Mouse (Mus musculus): ENCODE results near the gene Camta1. TPM values are rescaled to one million over a fixed set of nuclear protein-coding genes. Genes with fewer than 3 reads are reported as not detected.

Camta1 gene
- polyA plus RNA-seq, 1 experiment = 155 TPM

DNA sequence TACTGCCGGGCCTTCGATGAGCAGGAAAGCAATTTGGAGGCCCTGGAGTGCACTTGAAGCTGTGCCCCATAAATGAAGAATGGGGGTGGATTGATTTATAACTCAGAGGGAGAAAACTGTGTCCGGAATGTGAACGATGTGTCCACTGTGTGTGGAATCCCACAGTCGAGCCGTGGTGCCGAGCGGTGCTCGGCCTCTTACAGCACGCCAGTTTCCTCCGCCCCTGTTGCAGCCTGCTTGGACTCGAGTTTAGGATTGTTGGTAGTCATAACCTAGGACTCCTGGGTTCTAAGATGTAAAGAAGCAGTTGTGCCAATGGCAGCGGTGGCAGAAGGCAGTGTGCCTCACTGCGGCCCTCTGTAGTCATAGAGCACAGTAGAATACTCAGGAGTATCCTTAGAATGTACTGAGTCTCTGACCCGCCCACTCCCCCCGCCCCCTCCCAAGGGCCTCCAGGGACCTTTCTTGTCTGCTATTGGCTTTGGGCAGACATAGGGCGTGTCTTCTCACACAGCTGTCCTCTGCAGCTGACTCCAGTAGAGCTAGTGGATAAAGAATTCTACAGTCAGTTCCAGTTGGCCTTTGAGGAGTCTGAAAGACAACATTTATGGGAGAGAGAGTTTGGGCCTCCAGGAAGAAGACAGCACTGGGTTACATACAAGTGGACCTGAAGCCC is 457.0 kb downstream of the Camta1 start:
- 75% methylated on average over 17 of the region's 17 CpGs for WGBS
- TF ChIP-seq POLR2A (IDR thresholded peaks at IDR 0.05; ENCODE audit: borderline replicate concordance, insufficient read depth, low read length) = no peak
- TF ChIP-seq CTCF (IDR thresholded peaks at IDR 0.05; ENCODE audit: borderline replicate concordance, insufficient read depth, low read depth, low read length) = no peak
- no peak overlapping the region for H3K4me3 ChIP-seq (replicated peaks; ENCODE audit: insufficient read depth, low read depth, low read length)

DNA sequence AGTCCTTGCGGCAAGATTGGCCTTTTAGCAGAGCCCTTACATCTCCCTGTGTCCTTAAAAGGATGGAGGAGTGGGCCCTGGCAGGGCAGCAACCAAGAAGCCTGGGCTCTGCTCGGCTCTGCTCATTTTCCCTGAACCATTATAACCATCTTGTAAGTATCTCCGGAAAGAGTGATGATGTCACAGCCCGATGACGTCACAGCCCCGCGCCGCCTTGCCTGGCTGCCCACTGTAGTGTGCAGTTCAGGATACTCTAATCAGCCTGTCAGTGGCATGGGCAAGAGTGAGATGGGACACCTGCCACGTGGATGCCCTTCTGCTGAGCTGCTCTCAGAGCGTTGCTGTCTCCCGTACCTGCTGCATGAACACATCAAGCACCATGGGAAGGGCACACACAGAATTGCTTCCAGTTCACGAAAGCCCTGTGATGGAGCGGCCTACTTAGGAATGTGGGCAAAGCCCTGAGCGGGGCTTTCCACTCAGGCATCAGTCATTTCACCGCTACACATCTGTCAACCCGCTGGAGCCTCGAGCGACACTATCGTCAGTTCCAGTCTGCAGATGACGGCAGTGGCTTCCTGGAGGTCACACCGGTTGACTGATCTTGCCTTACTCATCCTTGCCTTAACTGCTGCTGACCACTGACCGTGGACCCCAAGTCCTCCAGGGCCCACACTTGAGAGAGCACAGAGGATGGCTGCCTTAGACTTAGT is 459.8 kb downstream of the Camta1 start:
- WGBS = 89% methylated on average over 22 of the region's 22 CpGs

More for the DNA sequence above, 457.0 kb downstream of the Camta1 start:
- Histone ChIP-seq H3K27me3 (ENCODE audit: control insufficient read depth, insufficient read depth, low read length) (no peaks in the 10 kb centered on the region), H3K27ac (ENCODE audit: insufficient read depth, low read length) (no peak overlapping the region), H3K4me1 (ENCODE audit: control insufficient read depth, insufficient read depth, low read length) (peaks cover 2% of the 10 kb centered on the region; the same call in 1 of the 2 replicates)
- DNase-seq = no peak

DNA sequence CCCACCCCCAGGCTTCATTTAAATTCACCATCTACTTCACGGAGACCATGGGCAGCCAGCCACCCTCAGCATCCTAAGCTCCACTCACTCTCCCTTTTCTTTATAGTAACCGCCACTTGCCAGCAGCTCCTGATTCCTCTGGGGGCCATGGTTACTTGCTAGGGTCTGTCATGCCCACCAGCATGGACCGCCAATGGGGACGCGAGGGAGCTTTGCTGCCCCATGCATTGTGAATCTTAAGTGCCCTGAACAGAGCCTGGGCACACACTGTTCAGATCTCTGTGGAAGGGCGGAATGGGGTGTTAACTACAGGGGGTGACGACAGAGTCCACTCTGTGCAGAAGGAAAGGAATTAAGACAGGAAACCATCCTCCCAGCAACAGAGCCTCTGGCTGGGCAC is 465.1 kb downstream of the Camta1 start:
- DNase-seq = no peak
- H3K4me3 ChIP-seq (replicated peaks; ENCODE audit: insufficient read depth, low read depth, low read length) = no peak overlapping the region
- H3K4me1 ChIP-seq (ENCODE audit: control insufficient read depth, insufficient read depth, low read length) = no peaks in the 10 kb centered on the region
- WGBS = 63% methylated on average over 7 of the region's 7 CpGs
- H3K27me3 ChIP-seq (ENCODE audit: control insufficient read depth, insufficient read depth, low read length) = no peaks in the 10 kb centered on the region
- TF ChIP-seq POLR2A (IDR thresholded peaks at IDR 0.05; ENCODE audit: borderline replicate concordance, insufficient read depth, low read length) (no peak), CTCF (IDR thresholded peaks at IDR 0.05; ENCODE audit: borderline replicate concordance, insufficient read depth, low read depth, low read length) (no peak)
- H3K27ac ChIP-seq (ENCODE audit: insufficient read depth, low read length) = no peak overlapping the region

More for the DNA sequence above, 459.8 kb downstream of the Camta1 start:
- Histone ChIP-seq H3K27me3 (ENCODE audit: control insufficient read depth, insufficient read depth, low read length) (no peaks in the 10 kb centered on the region), H3K4me1 (ENCODE audit: control insufficient read depth, insufficient read depth, low read length) (no peaks in the 10 kb centered on the region), H3K27ac (ENCODE audit: insufficient read depth, low read length) (no peak overlapping the region), H3K4me3 (replicated peaks; ENCODE audit: insufficient read depth, low read depth, low read length) (no peak overlapping the region)
- no peak for DNase-seq
- TF ChIP-seq CTCF (IDR thresholded peaks at IDR 0.05; ENCODE audit: borderline replicate concordance, insufficient read depth, low read depth, low read length) (no peak), POLR2A (IDR thresholded peaks at IDR 0.05; ENCODE audit: borderline replicate concordance, insufficient read depth, low read length) (no peak)

DNA sequence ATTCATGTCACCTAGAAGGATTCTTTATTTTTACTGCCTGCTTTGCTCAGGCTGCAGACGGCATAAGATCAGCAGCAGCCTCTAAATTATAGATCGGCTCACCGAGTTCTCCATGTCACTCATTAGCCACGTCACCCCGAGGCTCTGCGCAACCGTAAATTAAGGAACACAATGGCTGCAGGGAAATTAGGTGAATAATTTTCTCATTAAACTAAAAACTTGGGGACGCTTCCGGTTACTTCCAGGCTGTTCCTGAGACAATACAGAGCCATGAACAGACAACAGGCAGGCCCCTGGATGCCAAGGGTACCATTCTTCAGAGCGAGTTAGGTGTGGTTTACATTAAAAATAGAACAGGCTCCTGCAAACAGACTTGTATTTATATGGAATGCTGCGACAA is 472.3 kb downstream of the Camta1 start:
- DNase-seq = no peak
- 88% methylated on average over 11 of the region's 11 CpGs for WGBS
- Histone ChIP-seq H3K4me3 (replicated peaks; ENCODE audit: insufficient read depth, low read depth, low read length) (no peak overlapping the region), H3K4me1 (ENCODE audit: control insufficient read depth, insufficient read depth, low read length) (peaks cover 5% of the 10 kb centered on the region), H3K27me3 (ENCODE audit: control insufficient read depth, insufficient read depth, low read length) (no peaks in the 10 kb centered on the region), H3K27ac (ENCODE audit: insufficient read depth, low read length) (no peak overlapping the region)
- no peak for TF ChIP-seq POLR2A (IDR thresholded peaks at IDR 0.05; ENCODE audit: borderline replicate concordance, insufficient read depth, low read length)
- no peak for TF ChIP-seq CTCF (IDR thresholded peaks at IDR 0.05; ENCODE audit: borderline replicate concordance, insufficient read depth, low read depth, low read length)

DNA sequence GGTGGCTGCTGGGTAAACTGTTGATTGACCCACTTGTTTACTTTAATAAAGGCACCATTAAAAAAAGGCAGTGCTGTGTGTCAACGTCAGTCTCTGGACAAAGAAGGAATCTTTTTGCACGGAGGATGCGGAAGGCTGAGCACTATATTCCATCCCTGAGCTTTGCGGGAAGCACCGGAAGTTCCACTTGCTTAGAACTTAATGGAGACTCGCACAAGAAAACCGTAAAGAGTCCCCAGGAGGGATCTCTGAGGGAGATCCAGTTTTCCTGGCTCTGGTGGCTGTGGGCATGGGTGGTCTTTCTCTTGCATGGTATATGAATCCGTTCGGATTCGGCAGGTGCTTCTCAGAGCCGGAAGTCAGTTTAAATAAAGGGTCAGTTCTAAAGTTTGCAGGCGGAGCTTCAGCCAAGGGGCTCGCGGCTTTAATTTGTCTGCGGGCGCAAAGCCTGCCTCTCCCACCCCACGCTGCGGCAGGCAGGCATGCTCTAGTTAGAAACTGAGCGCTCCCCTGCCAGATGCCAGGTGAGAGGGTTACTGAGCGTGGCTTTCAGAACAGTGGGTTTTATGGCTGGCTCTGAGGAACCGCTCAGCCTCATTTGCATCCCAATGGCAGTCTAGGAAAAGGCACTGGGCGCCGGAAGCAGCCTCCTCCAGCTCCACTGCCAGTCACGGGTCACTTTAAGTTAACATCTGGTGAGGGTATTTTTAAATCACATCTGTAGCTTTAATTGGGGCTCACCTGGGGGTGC is 474.8 kb downstream of the Camta1 start:
- 25% methylated on average over 24 of the region's 24 CpGs for WGBS
- Histone ChIP-seq H3K4me1 (ENCODE audit: control insufficient read depth, insufficient read depth, low read length) (peaks cover 5% of the 10 kb centered on the region), H3K4me3 (replicated peaks; ENCODE audit: insufficient read depth, low read depth, low read length) (no peak overlapping the region), H3K27ac (ENCODE audit: insufficient read depth, low read length) (no peak overlapping the region), H3K27me3 (ENCODE audit: control insufficient read depth, insufficient read depth, low read length) (no peaks in the 10 kb centered on the region)
- DNase-seq = no peak
- TF ChIP-seq CTCF (IDR thresholded peaks at IDR 0.05; ENCODE audit: borderline replicate concordance, insufficient read depth, low read depth, low read length) (no peak), POLR2A (IDR thresholded peaks at IDR 0.05; ENCODE audit: borderline replicate concordance, insufficient read depth, low read length) (no peak)

DNA sequence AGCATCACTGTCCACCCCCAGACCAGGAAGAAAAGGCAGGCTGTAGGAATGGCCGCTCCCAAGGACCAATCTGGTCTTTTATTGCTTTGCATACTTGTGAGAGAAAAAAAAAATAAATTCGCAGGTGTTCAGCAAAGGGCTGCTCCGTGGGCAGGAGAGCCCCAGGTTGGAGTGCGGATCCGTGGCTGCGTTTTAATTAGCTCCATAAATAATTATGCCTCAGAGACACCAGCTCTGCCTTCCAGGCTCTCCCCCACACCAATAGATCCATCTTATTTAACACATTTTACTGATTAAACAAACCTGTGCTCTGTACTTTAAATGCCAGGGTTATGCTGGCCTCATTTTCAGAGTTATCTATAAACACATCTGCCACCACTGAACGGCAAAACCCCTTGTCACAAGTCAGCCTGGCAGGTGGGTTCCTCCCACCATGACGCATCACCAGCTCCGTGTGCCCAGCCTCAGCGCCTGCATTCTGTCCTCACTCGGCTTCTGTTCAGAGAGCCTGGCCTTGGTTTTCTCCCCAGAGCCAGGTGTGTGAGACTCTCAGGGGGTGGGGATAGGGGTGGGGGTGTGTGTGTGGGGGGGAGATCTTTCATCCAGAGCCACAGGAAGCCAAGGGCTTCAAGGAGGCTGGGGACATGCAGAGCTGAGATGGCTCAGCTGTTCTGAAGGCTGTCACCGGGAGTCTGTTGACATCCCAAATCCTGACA is 475.5 kb downstream of the Camta1 start:
- H3K27ac ChIP-seq (ENCODE audit: insufficient read depth, low read length) = no peak overlapping the region
- H3K4me1 ChIP-seq (ENCODE audit: control insufficient read depth, insufficient read depth, low read length) = peaks cover 5% of the 10 kb centered on the region
- 69% methylated on average over 12 of the region's 12 CpGs for WGBS
- TF ChIP-seq POLR2A (IDR thresholded peaks at IDR 0.05; ENCODE audit: borderline replicate concordance, insufficient read depth, low read length) (no peak), CTCF (IDR thresholded peaks at IDR 0.05; ENCODE audit: borderline replicate concordance, insufficient read depth, low read depth, low read length) (no peak)
- H3K27me3 ChIP-seq (ENCODE audit: control insufficient read depth, insufficient read depth, low read length) = no peaks in the 10 kb centered on the region
- no peak for DNase-seq
- H3K4me3 ChIP-seq (replicated peaks; ENCODE audit: insufficient read depth, low read depth, low read length) = no peak overlapping the region

DNA sequence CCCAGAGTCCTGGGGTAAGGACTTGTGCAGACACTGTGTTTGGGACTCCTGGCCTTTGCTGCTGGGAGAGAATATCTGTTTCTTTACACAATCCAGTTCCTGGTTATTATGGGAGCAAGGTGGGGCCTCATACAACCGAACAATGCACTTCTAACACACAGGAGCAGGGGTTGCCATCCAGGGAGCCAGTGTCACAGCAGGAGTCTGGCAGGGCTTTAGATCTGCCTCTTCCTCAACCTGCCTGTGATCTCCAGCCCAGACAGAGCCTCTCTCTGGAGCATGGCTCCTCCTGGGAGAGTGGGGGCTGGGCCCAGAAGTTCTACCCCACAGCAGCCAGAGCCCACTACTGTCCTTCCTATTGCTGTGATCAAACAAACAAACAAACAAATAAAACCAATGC is 483.9 kb downstream of the Camta1 start:
- Histone ChIP-seq H3K4me1 (ENCODE audit: control insufficient read depth, insufficient read depth, low read length) (no peaks in the 10 kb centered on the region; the same call in 1 of the 2 replicates), H3K27ac (ENCODE audit: insufficient read depth, low read length) (no peak overlapping the region), H3K4me3 (replicated peaks; ENCODE audit: insufficient read depth, low read depth, low read length) (no peak overlapping the region), H3K27me3 (ENCODE audit: control insufficient read depth, insufficient read depth, low read length) (no peaks in the 10 kb centered on the region)
- DNase-seq = no peak
- 31% methylated on average over 1 of the region's 1 CpGs for WGBS
- TF ChIP-seq CTCF (IDR thresholded peaks at IDR 0.05; ENCODE audit: borderline replicate concordance, insufficient read depth, low read depth, low read length) (no peak), POLR2A (IDR thresholded peaks at IDR 0.05; ENCODE audit: borderline replicate concordance, insufficient read depth, low read length) (no peak)
